Mouse (Mus musculus): Measurements from ENCODE around the gene Padi1. TPM values are rescaled to one million over a fixed set of nuclear protein-coding genes. Genes with fewer than 3 reads are reported as not detected.

The Padi1 gene
- total RNA-seq, 2 experiments from 2014 or later = not detected

Other genes starting within 250 kb of the Padi1 start
- gene Arhgef10l, start 179.8 kb downstream of the Padi1 start, total RNA-seq (2015; ENCODE audit: low replicate concordance) = 1.5 and 7.3 TPM in 2 replicates
- gene Arhgef10l, start 179.8 kb downstream of the Padi1 start, total RNA-seq (2017; ENCODE audit: low replicate concordance) = 2.6 and 4.5 TPM in 2 replicates
- 10.6 and 17.8 TPM in 2 replicates for gene Rcc2, start 145.2 kb downstream of the Padi1 start, total RNA-seq (2015; ENCODE audit: low replicate concordance)
- 21.0 and 24.1 TPM in 2 replicates for gene Rcc2, start 145.2 kb downstream of the Padi1 start, total RNA-seq (2017; ENCODE audit: low replicate concordance)
- gene Padi6, start 103.1 kb downstream of the Padi1 start, total RNA-seq (2015; ENCODE audit: low replicate concordance) = not detected in 2 replicates
- gene Padi6, start 103.1 kb downstream of the Padi1 start, total RNA-seq (2017; ENCODE audit: low replicate concordance) = not detected in 2 replicates
- 17.6 and 18.6 TPM in 2 replicates for gene Padi4, start 71.5 kb downstream of the Padi1 start, total RNA-seq (2015; ENCODE audit: low replicate concordance)
- gene Padi4, start 71.5 kb downstream of the Padi1 start, total RNA-seq (2017; ENCODE audit: low replicate concordance) = 11.6 and 13.5 TPM in 2 replicates
- gene Padi3, start 35.1 kb downstream of the Padi1 start, total RNA-seq (2015; ENCODE audit: low replicate concordance) = not detected in 2 replicates
- not detected in 2 replicates for gene Padi3, start 35.1 kb downstream of the Padi1 start, total RNA-seq (2017; ENCODE audit: low replicate concordance)
- gene Padi2, start 60.6 kb upstream of the Padi1 start, total RNA-seq (2015; ENCODE audit: low replicate concordance) = 5.4 and 7.1 TPM in 2 replicates
- 5.0 and 5.1 TPM in 2 replicates for gene Padi2, start 60.6 kb upstream of the Padi1 start, total RNA-seq (2017; ENCODE audit: low replicate concordance)
- gene Sdhb, start 115.4 kb upstream of the Padi1 start, total RNA-seq (2015; ENCODE audit: low replicate concordance) = 46.7 and 50.4 TPM in 2 replicates
- 20.5 and 34.4 TPM in 2 replicates for gene Sdhb, start 115.4 kb upstream of the Padi1 start, total RNA-seq (2017; ENCODE audit: low replicate concordance)
- 6.7 and 10.0 TPM in 2 replicates for gene Atp13a2, start 141.1 kb upstream of the Padi1 start, total RNA-seq (2015; ENCODE audit: low replicate concordance)
- gene Atp13a2, start 141.1 kb upstream of the Padi1 start, total RNA-seq (2017; ENCODE audit: low replicate concordance) = 4.9 and 5.9 TPM in 2 replicates
- not detected in 2 replicates for gene Mfap2, start 164.6 kb upstream of the Padi1 start, total RNA-seq (2015; ENCODE audit: low replicate concordance)
- not detected in 2 replicates for gene Mfap2, start 164.6 kb upstream of the Padi1 start, total RNA-seq (2017; ENCODE audit: low replicate concordance)
- gene Crocc, start 214.8 kb upstream of the Padi1 start, total RNA-seq (2015; ENCODE audit: low replicate concordance) = not detected in 2 replicates
- gene Crocc, start 214.8 kb upstream of the Padi1 start, total RNA-seq (2017; ENCODE audit: low replicate concordance) = 0.34 and 4.9 TPM in 2 replicates
- 41.0 and 58.6 TPM in 2 replicates for gene Necap2, start 232.6 kb upstream of the Padi1 start, total RNA-seq (2015; ENCODE audit: low replicate concordance)
- gene Necap2, start 232.6 kb upstream of the Padi1 start, total RNA-seq (2017; ENCODE audit: low replicate concordance) = 68.0 and 75.4 TPM in 2 replicates
- gene Spata21, start 242.6 kb upstream of the Padi1 start, total RNA-seq (2015; ENCODE audit: low replicate concordance) = not detected in 2 replicates
- gene Spata21, start 242.6 kb upstream of the Padi1 start, total RNA-seq (2017; ENCODE audit: low replicate concordance) = not detected in 2 replicates

All from erythroblast, adult 5-6 weeks (primary cell).